Mouse (Mus musculus) ovary, adult 18-20 months (tissue): ENCODE data around the gene D430042O09Rik.
A peak's percentile ranks its signal among the peaks of the same experiment; 100 is the strongest.
"Not testable (repeated sequence)": the region's sequence is repeated elsewhere in the genome, so short reads cannot be mapped to it uniquely, and the experiment has no call there.

ENCODE experiments used
- DNase-seq: peaks from one replicate; pipeline ENCODE4 v3.0.0; 2022; ENCODE audit warnings: low spot score, mixed read lengths

D430042O09Rik gene

GRCm38 (mm10) chr7:125707593-125708022, at the start of gene D430042O09Rik, which contains the start of gene Gtf3c1:
Gene D430042O09Rik (plus strand): TSS chr7:125707888.
Gene Gtf3c1 (minus strand): TSS chr7:125707780.
- DNase-seq, result peak; percentile 99

GRCm38 (mm10) chr7:125663654-125664053, 44.0 kb upstream of the D430042O09Rik start:
- no peak for DNase-seq

DNA sequence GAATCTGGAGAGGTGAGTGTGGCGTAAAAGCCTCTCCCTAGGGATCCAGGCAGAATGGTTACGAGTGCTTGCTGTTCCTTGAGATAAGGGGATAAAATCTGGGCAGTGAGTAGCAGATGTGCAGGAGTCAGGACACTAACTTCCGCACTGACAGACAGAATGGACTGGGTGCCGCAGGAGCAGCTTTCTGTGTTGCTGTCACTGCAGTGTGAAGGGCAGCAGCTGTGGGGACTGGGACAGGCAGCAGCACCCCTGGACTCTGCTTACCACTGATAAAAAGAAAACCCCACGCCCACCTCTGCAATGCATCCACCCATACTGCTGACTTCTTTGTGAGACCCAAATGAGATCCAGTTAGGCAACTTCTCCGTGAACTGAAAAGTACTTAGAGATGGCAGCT, 36.8 kb upstream of the D430042O09Rik start:
- DNase-seq, result no peak

DNA sequence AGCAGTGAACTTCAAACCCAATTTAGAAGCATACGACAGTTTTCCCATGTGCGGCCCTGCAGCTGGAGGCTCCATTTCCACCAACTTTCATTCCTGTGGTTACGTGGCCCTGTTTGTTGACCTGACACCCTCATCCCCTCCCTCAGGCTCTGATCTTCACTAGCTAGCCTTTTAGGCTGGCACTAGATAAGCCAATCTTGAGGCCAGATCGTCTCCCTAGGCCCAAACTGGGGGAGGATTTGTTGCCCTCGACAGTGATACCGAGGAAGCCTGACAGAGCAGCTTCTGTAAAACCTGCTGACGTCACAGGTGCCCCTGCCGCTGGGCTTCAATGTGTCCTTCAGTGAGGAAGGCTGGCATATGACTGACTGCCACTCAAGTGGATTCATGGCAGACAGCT, 36.3 kb upstream of the D430042O09Rik start:
- no peak for DNase-seq

GRCm38 (mm10) chr7:125674916-125675315, 32.8 kb upstream of the D430042O09Rik start:
- DNase-seq, result no peak

GRCm38 (mm10) chr7:125678756-125679155, 28.9 kb upstream of the D430042O09Rik start:
- DNase-seq, result no peak

GRCm38 (mm10) chr7:125679936-125680335, 27.8 kb upstream of the D430042O09Rik start:
- DNase-seq, result no peak

GRCm38 (mm10) chr7:125690516-125690915, 17.2 kb upstream of the D430042O09Rik start:
- no peak for DNase-seq

DNA sequence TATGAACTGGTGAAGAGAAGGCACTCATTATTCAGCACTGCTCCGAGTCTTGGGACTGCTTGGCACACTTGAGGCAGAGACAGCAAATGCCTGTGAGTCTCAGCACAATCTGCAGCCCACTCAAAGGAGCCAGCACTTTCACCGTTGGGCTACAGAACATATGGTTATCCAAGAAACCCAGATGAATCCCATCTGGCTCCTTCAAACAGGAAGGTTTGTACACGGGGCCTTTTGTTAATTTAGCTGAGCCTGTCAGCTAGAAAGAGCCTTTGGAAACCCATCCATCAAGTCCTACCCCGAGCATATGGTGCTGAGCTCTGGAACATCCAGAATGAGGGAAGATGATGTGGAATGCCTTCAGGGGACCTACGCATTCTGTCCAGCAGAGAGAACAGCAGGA, 13.6 kb upstream of the D430042O09Rik start:
- no peak for DNase-seq

DNA sequence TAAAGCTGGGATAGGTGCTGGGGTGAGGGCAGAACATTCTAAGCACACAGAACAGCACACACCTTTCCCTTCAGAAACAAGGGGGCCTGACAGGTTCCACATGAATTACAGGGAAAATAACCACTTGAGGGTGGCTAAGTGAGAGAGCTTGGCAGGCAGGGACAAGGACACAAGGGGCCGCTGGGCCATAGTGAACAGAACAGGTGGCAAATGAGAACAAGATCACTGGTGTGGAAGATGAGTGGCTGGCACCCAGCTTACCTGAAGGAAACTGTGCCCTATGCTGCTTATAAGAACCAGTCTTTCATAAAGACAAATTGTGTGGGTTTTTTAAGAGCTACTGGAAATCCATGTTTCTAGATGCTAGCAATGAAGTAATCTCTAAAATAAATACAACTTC, 4.9 kb upstream of the D430042O09Rik start:
- DNase-seq, result no peak

DNA sequence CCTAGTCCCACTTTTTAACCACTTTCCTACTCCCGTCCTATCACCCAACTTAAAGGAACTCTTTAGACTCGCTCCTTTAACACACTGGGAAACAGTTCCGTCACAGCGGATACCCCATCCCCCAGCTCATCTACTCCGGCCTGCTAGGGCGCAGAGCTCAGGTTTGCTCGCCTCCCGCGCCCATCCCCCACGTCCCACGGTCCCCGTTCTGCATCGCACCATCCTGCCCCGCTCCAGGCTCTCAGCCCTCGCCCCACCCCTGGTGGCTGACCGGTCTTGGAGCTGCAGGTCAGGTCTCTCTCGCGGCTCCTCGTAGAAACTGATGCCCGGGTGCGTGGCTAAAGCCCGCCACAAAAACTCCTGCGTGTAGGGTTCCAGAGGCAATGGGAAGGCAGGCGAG, 502 bp upstream of the D430042O09Rik start:
- DNase-seq, result peak; percentile 63

GRCm38 (mm10) chr7:125708100-125708499, 412 bp downstream of the D430042O09Rik start:
- no peak for DNase-seq

DNA sequence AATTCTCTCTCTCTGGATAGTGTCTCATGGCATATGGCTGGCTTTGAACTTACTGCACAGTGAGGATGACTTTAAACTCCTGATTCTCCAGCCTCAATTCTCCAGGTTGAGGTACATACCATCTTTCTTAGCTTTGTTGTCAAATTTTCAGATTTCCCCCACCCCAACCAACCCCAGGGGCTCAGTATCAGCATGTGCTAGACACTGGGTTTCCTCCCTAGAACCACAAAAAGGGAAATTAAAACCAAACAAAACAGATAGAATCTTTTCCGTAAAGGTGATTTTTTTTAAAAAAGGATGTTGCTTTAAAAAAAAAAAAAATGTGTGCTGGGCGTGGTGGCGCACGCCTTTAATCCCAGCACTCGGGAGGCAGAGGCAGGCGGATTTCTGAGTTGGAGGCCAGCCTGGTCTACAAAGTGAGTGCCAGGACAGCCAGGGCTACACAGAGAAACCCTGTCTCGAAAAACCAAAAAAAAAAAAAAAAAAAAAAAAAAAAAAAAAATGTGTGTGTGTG, 5.9 kb downstream of the D430042O09Rik start:
- DNase-seq, result not testable (repeated sequence)

- DNase-seq, result no peak
Measured at GRCm38 (mm10) chr7:125714803-125715202, 7.1 kb downstream of the D430042O09Rik start.

- no peak for DNase-seq
Measured at GRCm38 (mm10) chr7:125716724-125717123, 9.0 kb downstream of the D430042O09Rik start.

- no peak for DNase-seq
Measured at GRCm38 (mm10) chr7:125717612-125718011, 9.9 kb downstream of the D430042O09Rik start.

GRCm38 (mm10) chr7:125720370-125720769, 12.7 kb downstream of the D430042O09Rik start:
- DNase-seq, result no peak

DNA sequence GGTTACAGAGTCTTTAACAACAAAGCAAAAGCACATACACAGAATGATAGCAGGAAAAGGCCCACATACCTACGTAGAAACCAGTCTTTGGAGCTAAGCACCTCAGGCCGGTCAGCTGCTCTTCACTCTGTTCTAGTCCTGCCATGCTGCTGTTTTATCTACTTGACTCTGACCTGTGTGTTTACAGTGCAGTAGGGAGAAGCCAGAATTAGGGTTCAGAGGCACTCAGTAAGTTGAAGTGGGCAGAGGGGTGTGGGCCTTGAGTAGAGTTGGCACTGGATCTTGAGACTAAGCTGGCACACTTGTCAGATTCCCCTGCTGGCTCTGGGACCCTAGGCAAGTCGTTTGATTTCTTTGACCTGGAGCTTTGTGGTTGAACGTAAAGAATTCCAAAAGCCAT, 13.3 kb downstream of the D430042O09Rik start:
- no peak for DNase-seq

GRCm38 (mm10) chr7:125722127-125722526, 14.4 kb downstream of the D430042O09Rik start:
- DNase-seq, result no peak

GRCm38 (mm10) chr7:125723189-125723972, 15.7 kb downstream of the D430042O09Rik start:
- no peak for DNase-seq

DNA sequence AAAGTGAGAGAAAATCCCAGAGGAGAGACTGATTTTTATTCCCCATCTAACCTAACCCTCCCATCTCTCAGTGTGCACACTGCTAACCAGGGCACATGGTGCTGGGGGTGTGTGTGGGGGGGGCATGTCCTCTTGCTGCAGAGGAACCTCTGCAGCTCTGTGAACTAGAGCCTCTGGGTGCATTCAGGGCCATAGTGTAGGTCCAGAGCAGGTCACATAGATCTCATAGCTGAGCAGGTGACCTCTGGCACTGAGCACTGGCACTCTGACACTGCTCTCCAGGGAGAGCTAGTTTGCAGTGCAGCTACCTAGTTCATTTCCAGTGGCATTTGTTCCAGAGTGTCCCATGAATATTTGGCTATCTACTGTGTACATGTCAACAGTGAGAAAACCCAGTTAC, 24.0 kb downstream of the D430042O09Rik start:
- DNase-seq, result no peak

DNA sequence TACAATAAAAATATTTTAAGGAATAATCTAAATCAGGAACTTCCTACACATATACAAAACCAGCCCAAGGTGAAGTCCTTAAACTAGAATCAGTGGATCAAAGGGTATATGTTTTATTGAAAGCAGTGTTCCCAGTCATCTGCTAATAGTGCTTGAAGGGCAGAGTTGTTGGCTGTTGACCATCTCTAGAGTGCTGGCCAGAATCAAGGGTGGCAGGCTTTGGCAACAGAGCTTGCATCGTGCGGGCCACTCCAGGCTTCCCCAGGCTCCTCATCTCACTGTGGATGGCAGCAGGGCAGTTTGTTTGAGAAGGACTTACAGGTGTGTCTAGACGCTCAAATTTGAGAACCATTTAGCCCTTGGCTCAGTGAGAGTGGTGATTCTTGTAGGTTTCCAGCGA, 26.1 kb downstream of the D430042O09Rik start:
- DNase-seq, result no peak

DNA sequence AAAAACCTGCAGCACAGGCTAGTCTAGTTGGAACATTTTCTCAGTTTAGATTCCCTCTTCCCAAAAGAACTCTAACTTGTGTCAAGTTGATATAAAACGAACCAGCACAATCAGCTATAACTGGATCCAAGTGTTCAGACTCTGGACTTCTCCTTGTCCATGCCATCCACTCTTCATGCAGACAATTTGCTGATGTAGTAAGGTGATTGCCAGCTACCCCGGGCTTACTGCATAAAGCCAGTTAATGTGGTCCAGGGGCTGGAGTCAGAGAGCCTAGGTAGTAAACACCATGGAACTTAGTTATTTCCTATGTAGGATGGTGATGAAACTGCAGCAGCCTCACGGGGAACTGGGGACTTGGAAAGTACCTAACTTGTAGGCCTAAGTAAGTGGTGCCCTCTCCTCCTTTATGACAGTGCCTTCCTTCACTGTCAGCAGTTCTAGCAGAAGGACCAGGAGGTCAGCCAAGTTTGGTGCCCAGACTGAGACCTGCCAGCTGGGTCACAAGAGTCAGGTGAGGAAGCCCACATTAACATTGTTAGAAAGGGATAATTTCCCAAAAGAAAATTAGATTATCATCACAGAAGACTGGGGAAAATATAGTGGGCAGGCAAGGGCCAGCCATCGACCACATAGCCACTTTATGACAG, 28.8 kb downstream of the D430042O09Rik start:
- DNase-seq, result no peak
